Comparison of ENCODE assay signal across 8 mouse cellular contexts in the genomic region with DNA sequence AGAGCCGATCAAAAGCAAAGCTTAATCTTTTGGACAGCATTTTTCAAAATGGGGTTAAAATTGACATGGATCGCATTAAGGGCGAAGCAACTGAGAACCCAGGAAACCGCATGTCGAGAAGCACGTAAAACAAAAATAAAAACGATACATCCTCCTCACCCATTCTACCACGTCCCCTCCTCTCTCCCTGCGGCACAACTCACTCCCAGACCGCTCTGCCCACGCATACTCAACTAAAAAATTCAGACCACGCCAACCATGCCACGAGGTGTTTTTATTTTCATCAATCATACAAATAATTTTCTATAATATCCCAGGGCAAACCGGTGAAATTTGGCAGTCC. TPM values are rescaled to one million over a fixed set of nuclear protein-coding genes. Genes with fewer than 3 reads are reported as not detected.
DNase-seq lines count a peak whose midpoint lies in the region; ATAC-seq and TF ChIP-seq lines count a peak whose summit lies in the region.

No protein-coding gene starts in this region.

- no peaks in the 10 kb centered on the region for H3K9me3 ChIP-seq in kidney, embryonic 16.5 days (ENCODE audit: low read length)
- H3K9me3 ChIP-seq in ES-E14 (ENCODE audit: control insufficient read depth, insufficient read depth, low read depth, low read length): no peaks in the 10 kb centered on the region
- H3K9me3 ChIP-seq in forebrain, embryonic 11.5 days (ENCODE audit: control insufficient read depth, low read length): no peaks in the 10 kb centered on the region
- H3K9me3 ChIP-seq in liver, embryonic 12.5 days (replicated peaks): no peaks in the 10 kb centered on the region

- H3K27ac ChIP-seq in kidney, embryonic 16.5 days (ENCODE audit: low read length): peak overlapping the region; percentile 31
- peak overlapping the region; percentile 75; the same call in 1 of the 2 replicates for H3K27ac ChIP-seq in ES-E14 (ENCODE audit: insufficient read depth, low read depth, low read length, poor library complexity, severe bottlenecking)
- no peak overlapping the region for H3K27ac ChIP-seq in forebrain, embryonic 11.5 days (ENCODE audit: low read depth, low read length)
- no peak overlapping the region for H3K27ac ChIP-seq in liver, embryonic 12.5 days

- no peak for ATAC-seq in kidney, embryonic 16.5 days (ENCODE audit: low FRiP score, low TSS enrichment)
- ATAC-seq in forebrain, embryonic 11.5 days (replicated peaks; ENCODE audit: low FRiP score): no peak
- no peak for ATAC-seq in liver, embryonic 12.5 days

- DNase-seq in kidney, adult 9 months: no peak
- DNase-seq in ES-E14 (ENCODE audit: low read depth, low spot score): no peak
- DNase-seq in forebrain, embryonic 11.5 days (ENCODE audit: low spot score): no peak
- no peak for DNase-seq in gastrocnemius, postnatal 25 days
- DNase-seq in left cerebral cortex, adult 11 months (ENCODE audit: low spot score): no peak
- DNase-seq in ovary, postnatal 14 days (ENCODE audit: low spot score): no peak

- peak overlapping the region; percentile 87 for H3K4me2 ChIP-seq in kidney, embryonic 16.5 days (replicated peaks; ENCODE audit: low read depth, low read length)
- H3K4me2 ChIP-seq in forebrain, embryonic 11.5 days (ENCODE audit: low read depth, low read length, severe bottlenecking): peak overlapping the region; percentile 63
- peak overlapping the region; percentile 95 for H3K4me2 ChIP-seq in liver, embryonic 12.5 days

- under 1% methylated on average over 14 of the region's 14 CpGs for WGBS in kidney, embryonic 16.5 days
- WGBS in forebrain, embryonic 11.5 days: 2% methylated on average over 14 of the region's 14 CpGs
- WGBS in liver, embryonic 12.5 days (ENCODE audit: insufficient replicate concordance): 4% methylated on average over 14 of the region's 14 CpGs

- in situ Hi-C loops in ES-E14 (cut with MboI; ENCODE audit: low sequenced_read_pairs in 2 of 2, unreplicated experiment in 2 of 2): no loop called here

- H3K4me3 ChIP-seq in kidney, embryonic 16.5 days (ENCODE audit: low read length): peak overlapping the region; percentile 94
- peak overlapping the region; percentile 81 to 96 for H3K4me3 ChIP-seq in ES-E14 (ENCODE audit: insufficient read depth in 1 of 2, low read depth in 1 of 2, low read length in 2 of 2, poor library complexity in 1 of 2, severe bottlenecking in 1 of 2)
- H3K4me3 ChIP-seq in forebrain, embryonic 11.5 days (ENCODE audit: low read depth, low read length): peak overlapping the region; percentile 87
- H3K4me3 ChIP-seq in liver, embryonic 12.5 days: peak overlapping the region; percentile 69

- H3K36me3 ChIP-seq in kidney, embryonic 16.5 days (ENCODE audit: insufficient read depth, low read length): 0 out of 2 replicates have a peak, but pooled peaks cover 3% of the 10 kb centered on the region
- no peaks in the 10 kb centered on the region for H3K36me3 ChIP-seq in ES-E14 (ENCODE audit: control insufficient read depth, insufficient read depth, low read length, poor library complexity, severe bottlenecking)
- H3K36me3 ChIP-seq in forebrain, embryonic 11.5 days (ENCODE audit: control insufficient read depth, insufficient read depth, low read length): no peaks in the 10 kb centered on the region
- no peaks in the 10 kb centered on the region for H3K36me3 ChIP-seq in liver, embryonic 12.5 days

- peak overlapping the region; percentile 99 for H3K9ac ChIP-seq in kidney, embryonic 16.5 days (replicated peaks; ENCODE audit: low read length)
- peak overlapping the region; percentile 80 for H3K9ac ChIP-seq in ES-E14 (ENCODE audit: insufficient read depth, low read depth, low read length, poor library complexity, severe bottlenecking)
- peak overlapping the region; percentile 99 for H3K9ac ChIP-seq in forebrain, embryonic 11.5 days (ENCODE audit: low read length)
- H3K9ac ChIP-seq in liver, embryonic 12.5 days: peak overlapping the region; percentile 6; the same call in 1 of the 2 replicates

- peaks cover 33% of the 10 kb centered on the region for H3K4me1 ChIP-seq in kidney, embryonic 16.5 days (ENCODE audit: insufficient read depth, low read length)
- H3K4me1 ChIP-seq in ES-E14 (ENCODE audit: control insufficient read depth in 2 of 2, insufficient read depth in 2 of 2, low read length in 2 of 2, poor library complexity in 1 of 2): peaks cover 10 to 11% of the 10 kb centered on the region in 2 experiments
- H3K4me1 ChIP-seq in forebrain, embryonic 11.5 days (replicated peaks; ENCODE audit: control insufficient read depth, insufficient read depth, low read length): peaks cover 7% of the 10 kb centered on the region; the same call in 1 of the 2 replicates
- H3K4me1 ChIP-seq in liver, embryonic 12.5 days: peaks cover 40% of the 10 kb centered on the region

- H3K27me3 ChIP-seq in kidney, embryonic 16.5 days (ENCODE audit: insufficient read depth, low read length): no peaks in the 10 kb centered on the region
- H3K27me3 ChIP-seq in forebrain, embryonic 11.5 days (ENCODE audit: control insufficient read depth, insufficient read depth, low read length): no peaks in the 10 kb centered on the region
- peaks cover 29% of the 10 kb centered on the region for H3K27me3 ChIP-seq in liver, embryonic 12.5 days (replicated peaks)

TF ChIP-seq in ES-E14, 5 proteins besides CTCF, POLR2A, EP300 and RAD21:
- TF ChIP-seq ZNF384 (IDR thresholded peaks at IDR 0.05; ENCODE audit: low read depth, low read length): no peak
- no peak for TF ChIP-seq MAFK (IDR thresholded peaks at IDR 0.05; ENCODE audit: insufficient read depth, low read depth, low read length)
- TF ChIP-seq HCFC1 (IDR thresholded peaks at IDR 0.05; ENCODE audit: borderline replicate concordance, insufficient read depth, low read length): no peak
- TF ChIP-seq CHD2 (IDR thresholded peaks at IDR 0.05; ENCODE audit: low read depth, low read length): no peak
- TF ChIP-seq ZC3H11A (IDR thresholded peaks at IDR 0.05; ENCODE audit: borderline replicate concordance, low read depth, low read length): no peak
TF ChIP-seq in ES-E14: peak in this region for 0.

RNA-seq across cellular contexts. Expression of a gene that starts 1.5 kb away (rescaled TPM):
- 1,506 and 1,750 TPM in 2 replicates for polyA plus RNA-seq in kidney, embryonic 16.5 days (2015; fragmentation: Nextera tagmentation; extraction: Ambion mirVana)
- total RNA-seq in ES-E14 (2012; rRNA removed): 430 and 651 TPM in 2 replicates
- 2,631 and 2,769 TPM in 2 replicates for polyA plus RNA-seq in forebrain, embryonic 11.5 days (2014; fragmentation: Nextera tagmentation; extraction: Ambion mirVana)
- polyA plus RNA-seq in liver, embryonic 12.5 days (2016; fragmentation: Nextera tagmentation; extraction: Ambion mirVana): 571 and 617 TPM in 2 replicates
- total RNA-seq in gastrocnemius, postnatal 25 days (2021): 100 to 1,000 TPM in 1 of 2 experiments, 10 to 100 TPM in 1; 81.7 to 136 TPM

RNA-seq across cellular contexts. Expression of a gene that starts 57.3 kb away (rescaled TPM):
- 28.0 and 28.9 TPM in 2 replicates for polyA plus RNA-seq in kidney, embryonic 16.5 days (2015; fragmentation: Nextera tagmentation; extraction: Ambion mirVana)
- total RNA-seq in ES-E14 (2012; rRNA removed): 101 and 122 TPM in 2 replicates
- polyA plus RNA-seq in forebrain, embryonic 11.5 days (2014; fragmentation: Nextera tagmentation; extraction: Ambion mirVana): 44.5 and 45.1 TPM in 2 replicates
- polyA plus RNA-seq in liver, embryonic 12.5 days (2016; fragmentation: Nextera tagmentation; extraction: Ambion mirVana): 48.7 and 49.2 TPM in 2 replicates
- total RNA-seq in gastrocnemius, postnatal 25 days (2021): 100 to 1,000 TPM; 128 to 136 TPM

Comparison
In these comparisons a context has a peak if more than half of its experiments do, and no peak if none do; other contexts are left out.
1. H3K27ac ChIP-seq: peak in kidney, embryonic 16.5 days (single experiment) and ES-E14 (single experiment); none in forebrain, embryonic 11.5 days (single experiment) and liver, embryonic 12.5 days (single experiment).
2. H3K9ac ChIP-seq: peak in every context shown above with its lines; median percentile 99 in kidney, embryonic 16.5 days; 99 in forebrain, embryonic 11.5 days; 80 in ES-E14; 6 in liver, embryonic 12.5 days.
3. Peak in every context shown above with its lines, with median percentiles within 50 percentile points of each other: H3K4me2 ChIP-seq and H3K4me3 ChIP-seq.